Mouse (Mus musculus): Measurements from ENCODE around the gene Rundc1.
"Not testable (repeated sequence)": the region's sequence is repeated elsewhere in the genome, so short reads cannot be mapped to it uniquely, and the experiment has no call there.

The Rundc1 gene

DNA sequence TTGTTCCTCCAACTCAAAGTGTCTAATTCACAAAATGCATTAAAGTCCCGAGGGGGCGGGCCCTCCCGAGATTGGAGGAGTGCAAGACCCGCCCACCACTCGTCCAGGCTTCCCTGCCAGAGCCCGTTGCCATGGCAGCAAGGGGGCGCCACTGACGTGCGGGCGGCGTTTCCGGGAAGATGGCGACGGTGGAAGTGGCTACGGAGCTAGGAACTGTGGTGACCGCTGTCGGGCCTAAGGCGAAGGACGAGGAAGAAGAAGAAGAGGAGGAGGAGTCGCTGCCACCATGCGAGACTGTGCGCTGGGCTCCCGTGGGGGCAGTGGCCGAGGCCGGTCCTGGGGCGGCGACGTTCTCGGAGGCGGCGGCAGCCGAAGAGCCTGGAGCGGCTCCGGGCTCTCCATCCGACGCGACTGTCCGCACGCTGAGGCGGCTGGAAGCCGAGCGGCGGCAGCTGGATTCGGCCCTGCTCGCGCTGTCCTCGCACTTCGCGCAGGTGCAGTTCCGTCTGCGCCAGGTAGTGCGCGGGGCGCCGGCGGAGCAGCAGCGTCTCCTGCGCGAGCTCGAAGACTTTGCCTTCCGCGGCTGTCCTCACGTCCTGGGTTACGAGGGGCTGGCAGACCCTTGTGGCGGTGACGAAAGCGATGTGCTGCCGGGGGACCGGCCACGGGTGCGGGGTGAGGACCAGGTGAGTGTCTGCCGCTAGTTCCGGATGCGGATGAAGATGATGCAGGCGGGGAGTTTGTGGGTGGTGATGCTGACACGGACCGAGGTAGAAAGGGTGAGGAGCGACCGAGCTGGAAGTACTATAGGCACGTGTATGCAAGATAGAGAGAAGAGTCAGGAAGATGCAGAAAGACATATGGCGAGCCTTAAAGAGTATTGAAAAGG lies at the start of gene Rundc1, which contains the start of gene Ptges3l:
Rundc1 (plus strand) TSS at position 161 of the 889 bp plus-strand sequence.
Ptges3l (minus strand) TSS at position 409 of the 889 bp plus-strand sequence.
- peak; percentile 100 for DNase-seq

DNA sequence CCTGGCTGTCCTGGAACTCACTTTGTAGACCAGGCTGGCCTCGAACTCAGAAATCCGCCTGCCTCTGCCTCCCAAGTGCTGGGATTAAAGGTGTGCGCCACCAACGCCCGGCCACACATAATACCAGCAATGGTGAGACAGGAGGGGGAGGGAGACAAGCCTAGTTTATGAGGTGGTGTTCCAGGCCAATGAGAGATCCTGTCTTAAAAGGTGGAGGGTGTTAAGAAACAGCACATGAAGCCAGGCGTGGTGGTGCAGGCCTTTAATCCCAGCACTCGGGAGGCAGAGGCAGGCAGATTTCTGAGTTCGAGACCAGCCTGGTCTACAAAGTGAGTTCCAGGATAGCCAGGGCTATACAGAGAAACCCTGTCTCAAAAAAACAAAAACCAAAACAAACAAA lies 46.7 kb upstream of the Rundc1 start:
- not testable (repeated sequence) for DNase-seq

DNA sequence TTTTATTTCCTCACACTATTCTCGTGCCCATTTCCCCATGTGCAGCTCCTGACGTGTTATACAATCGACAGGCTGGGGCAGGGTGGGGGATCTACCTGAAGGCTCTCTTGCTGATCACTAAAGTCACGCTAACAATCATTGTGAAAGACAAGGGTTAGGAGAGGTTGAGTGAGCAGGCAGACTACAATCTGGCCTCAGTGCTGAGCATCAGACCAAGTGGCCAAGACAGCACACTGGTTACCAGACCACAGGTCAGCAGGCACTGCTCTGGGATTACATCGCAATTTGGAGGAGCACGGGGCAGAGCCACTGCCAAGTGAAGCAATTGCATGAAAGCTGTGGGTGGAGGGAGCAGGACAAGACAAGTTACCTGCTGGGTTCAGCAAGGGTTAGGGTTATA lies 46.0 kb upstream of the Rundc1 start:
- no peak for DNase-seq

DNA sequence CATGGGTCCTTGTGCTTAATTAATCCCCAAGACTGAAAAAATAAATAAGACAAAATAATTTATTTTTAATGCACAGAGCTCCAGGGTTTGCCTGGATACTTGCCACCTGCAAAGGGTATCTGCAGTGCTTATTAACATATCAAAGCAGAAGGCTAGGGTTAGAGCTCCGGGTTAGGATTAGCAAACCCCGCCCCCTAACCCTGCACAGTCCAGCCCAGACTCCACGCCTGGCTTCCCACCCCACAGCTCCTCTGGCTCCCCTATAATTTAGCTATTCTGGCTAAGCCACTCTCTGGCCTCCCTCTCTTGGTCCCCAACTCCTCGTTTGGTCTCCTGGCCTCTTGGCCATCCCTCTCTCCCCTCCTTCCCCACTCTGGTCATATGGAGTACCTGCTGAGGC lies 43.1 kb upstream of the Rundc1 start:
- no peak for DNase-seq

DNA sequence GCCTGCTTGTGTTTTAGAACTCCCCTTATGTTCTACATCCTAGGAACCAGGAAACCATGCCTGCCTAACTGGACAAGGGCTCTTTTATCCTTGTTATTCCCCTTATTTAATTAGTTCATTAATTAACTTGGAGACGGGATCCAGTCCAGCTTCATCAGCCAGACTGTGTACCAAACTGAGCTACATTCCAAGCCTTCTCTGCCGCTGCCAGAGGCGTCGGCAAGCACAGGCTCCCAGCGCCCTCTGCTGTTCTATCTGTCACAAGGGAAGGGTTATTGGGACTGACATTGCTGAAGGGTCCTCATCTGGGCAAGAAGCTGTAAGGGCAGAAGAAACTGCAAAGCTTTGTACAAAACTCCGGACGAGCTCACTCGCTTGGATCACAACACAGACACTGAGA lies 29.8 kb upstream of the Rundc1 start:
- DNase-seq: peak; percentile 85

DNA sequence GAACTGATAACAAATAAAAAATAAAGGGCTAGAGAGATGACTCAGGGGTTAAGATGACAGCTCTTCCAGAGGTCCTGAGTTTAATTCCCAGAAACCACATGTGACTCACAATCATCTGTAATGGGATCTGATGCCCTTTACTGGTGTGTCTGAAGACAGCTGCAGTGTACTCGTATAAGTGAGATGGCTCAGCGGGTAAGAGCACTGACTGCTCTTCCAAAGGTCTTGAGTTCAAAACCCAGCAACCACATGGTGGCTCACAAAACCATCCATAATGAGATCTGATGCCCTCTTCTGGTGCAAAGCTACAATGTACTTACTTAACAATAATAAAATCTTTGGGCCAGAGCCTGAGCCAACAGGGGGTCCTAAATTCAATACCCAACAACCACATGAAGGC lies 9.6 kb upstream of the Rundc1 start:
- DNase-seq: no peak

DNA sequence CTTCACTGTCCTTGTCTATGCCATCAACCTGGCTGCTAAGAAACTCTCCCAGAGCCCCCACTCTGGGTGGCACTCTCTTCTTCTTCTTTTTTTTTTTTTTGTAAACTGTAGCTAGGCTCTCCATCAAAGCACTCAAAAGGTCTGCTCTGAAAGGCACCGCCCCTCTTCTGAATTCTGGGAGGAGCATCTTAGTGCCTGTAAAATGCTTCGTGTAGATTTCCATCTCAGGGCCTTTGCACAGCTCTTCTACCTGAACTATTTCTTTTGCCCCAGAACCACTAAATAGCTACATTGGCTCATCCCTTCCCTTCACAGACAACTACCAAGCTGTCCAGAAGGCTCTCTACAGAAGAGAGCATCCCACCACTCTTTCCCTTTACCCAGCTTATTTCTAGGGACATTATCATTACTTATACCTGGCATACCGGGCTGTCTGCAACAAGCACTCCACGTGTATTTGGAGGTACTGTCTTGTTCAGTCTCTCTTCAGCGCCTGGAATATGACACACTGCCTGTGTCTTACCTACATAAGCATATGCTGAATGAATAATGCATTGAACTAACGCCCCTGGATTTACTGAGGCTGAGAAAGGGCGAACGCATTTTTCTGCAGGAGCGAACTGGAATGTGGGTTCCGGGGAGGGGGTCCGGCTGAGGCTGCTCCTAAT lies 8.3 kb upstream of the Rundc1 start:
- DNase-seq: no peak

DNA sequence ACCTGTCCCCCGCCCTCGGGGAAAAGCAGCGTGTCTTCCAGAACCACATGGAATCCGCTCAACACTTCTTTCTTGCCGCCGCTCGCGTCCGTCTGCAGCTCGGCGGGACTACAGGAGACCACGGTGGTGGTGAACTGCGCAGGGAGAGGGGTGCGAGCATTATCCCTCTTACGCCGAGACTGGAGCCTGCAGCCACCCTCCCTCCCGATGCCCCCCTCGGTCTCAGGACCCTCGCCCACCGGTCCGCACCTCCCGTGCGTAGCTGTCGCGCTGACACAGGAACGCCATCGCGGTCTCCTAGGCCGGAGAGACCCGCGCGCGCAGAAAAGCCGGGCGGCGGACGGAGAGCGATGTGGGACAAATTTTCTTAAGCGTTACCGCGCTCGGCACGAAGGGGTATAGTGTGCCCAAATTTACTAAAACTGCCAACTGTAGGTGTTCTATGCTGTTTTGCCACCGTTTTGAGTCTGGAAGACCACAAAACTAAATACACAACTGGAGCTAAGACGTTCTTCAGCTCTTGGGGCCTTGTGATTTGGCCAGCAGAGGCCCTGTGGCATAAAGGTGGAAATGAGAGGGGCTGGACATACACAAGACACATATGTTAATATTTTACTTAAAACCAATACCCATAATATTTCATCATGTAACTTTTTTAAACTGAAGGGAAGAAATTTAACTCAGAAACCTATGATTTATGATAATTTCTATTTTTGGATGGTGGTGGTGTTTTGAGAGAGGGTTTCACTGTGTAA lies 7.6 kb upstream of the Rundc1 start, which contains the start of gene Aarsd1:
Aarsd1 (minus strand) TSS at position 515 of the 755 bp plus-strand sequence.
- peak; percentile 89 for DNase-seq

DNA sequence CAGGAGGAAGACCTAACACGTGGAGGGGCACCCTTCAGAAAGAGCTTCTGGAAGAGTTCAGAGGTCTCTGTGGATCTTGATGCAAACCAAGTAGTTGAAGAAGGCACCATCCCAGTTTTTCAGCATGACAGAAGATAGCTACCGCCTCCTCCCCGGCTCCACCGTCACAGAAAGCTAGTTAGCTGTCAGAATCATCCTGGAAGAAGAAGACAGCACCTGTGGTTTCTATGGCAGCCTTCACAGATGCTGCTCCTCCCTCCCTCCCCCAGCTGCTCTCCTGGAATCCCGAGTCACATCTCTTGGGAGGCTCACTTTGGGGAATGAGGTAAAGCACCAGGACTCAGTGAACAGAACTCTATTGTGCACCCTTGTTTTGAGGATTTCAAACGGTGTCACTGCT lies 5.9 kb upstream of the Rundc1 start:
- DNase-seq: no peak

DNA sequence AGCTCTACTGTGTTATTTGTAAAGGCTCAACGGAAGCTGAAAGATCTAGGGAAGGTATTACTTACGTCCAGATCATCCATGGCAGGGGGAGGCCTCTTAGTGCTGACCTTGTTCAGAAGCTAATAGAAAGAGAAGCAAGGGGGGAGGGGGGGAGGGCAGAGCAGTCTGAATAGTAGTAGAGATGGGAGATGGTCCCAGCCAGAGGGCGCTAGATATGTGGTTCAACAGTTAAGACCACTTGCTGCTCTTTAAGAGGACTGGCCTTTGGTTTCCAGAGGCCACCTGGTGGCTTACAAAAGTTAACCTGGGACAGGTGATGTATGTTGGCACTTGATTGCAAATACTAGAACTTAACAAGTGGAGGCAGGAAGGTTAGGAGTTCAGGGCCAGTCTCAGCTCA lies 5.3 kb upstream of the Rundc1 start:
- DNase-seq: no peak

DNA sequence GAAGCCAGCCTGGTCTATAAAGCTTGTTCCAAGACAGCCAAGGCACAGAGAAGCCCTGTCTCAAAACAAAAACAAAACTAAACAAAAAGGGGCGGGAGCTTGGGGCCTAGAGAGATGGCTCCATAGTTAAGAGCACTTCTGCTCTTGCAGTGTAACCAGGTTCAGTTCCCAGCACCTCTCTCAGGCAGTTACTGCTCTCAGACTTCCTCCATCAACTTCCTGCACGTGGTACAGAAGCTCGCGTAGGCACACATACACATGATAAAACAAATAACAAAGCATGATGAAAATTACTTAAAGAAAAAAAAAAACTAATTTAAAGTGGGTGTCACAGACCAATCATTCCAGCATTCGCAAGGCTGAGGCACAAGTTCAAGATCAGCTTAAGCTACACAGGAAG lies 4.7 kb upstream of the Rundc1 start:
- DNase-seq: no peak

DNA sequence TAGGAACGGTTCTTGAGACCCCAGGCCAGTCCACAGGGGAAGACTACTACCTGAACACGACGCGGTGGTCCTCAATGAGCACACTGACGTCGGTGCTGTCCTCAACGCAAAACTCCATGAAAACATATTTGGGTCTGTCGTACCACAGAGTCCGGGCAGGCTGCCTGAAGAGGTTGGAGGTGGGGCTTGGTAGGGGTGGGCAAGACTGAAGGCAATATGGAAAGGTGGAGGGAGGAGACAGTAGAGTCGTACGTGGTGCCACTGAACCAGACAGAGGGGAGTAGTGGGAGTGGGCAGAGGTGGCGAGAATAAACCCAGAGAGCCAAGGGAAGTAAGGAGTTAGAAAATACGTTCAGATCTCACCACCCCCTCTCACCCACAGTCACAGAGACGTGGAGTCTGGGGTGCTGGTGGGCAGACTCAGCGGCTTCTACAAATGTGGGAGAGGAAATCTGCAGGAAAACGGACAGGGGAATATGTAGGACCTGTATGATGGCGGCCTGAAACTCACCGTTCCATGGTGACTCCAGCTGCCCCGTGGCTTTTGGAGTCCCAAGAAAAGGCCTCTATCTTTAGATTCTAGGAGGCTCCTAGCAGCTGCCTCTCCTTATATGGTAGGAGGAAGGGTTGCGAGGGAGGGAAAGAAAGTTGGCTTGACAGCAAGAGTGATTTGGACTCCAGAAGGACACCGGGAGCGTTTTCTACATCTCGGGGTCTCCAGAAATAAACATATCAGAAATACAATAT lies 607 bp upstream of the Rundc1 start, which contains the start of gene Gm27029:
Gm27029 (minus strand) TSS at position 692 of the 747 bp plus-strand sequence.
- peak; percentile 29 for DNase-seq

DNA sequence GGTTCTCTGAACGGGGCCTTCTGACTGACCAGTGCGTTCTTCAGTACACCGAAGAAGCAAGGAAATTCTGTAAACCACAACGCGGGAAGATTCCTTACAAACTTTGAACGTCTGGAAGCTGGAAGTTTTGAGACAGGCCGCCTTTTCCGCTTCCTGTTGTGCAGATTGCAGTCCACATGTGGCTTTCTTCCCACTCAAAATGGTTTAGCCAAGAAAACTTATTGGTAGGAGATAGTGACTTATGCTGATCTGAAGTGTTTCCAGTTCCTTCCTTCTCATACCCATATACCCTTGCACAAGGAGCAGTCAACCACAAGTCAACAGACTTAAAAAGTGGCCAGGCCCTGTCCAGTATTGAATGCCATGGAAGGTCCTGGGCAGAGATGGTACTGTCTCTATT lies 1.3 kb downstream of the Rundc1 start:
- no peak for DNase-seq

DNA sequence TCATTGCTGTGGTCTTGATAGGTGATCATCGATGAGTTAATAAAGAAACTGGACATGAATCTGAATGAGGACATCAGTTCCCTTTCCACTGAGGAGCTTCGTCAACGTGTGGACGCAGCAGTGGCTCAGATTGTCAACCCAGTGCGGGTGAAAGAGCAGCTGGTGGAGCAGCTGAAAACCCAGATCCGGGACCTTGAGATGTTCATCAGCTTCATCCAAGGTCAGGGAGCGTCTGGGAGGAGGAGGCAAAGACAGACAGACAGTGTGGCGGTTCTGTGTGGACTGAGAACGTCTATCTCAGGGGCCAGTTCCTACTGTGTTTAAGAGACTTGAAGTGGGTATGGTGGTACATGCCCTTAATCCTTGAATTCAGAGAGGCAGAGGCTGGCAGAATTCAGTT lies 6.4 kb downstream of the Rundc1 start:
- DNase-seq: no peak

DNA sequence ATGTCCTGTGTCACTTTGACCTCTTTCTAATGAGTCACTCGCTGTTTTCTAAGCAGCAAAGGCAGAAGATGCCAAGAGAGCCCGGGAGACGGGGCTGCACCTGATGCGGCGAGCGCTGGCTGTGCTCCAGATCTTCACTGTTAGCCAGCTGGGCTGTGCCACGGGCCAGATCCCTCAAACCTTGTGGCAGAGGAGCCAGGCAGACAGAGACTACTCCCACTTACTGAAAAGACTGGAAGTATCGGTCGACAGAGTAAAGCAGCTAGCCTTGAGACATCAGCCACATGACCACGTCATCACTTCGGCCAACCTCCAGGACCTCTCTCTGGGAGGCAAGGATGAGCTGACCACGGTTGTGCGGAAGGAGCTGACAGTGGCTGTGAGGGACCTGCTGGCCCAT lies 8.5 kb downstream of the Rundc1 start:
- no peak for DNase-seq

DNA sequence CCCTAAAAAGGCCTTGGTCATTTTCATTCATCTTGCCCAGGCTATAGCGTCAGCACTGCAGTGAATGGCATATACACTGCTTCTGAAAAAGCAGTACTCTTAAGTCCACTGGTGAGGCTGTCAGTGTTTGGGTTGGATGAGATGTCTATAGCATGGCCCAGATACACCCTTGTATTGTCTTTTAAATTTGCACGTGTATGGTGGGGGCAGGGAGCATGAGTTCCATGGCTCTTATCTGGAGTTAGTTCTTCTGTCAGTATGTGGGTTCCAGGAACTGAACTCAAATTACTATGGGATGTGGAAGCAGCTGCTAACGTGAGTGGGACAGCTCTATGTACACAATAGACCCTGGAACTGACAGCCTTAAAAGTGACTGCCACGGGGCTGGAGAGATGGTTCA lies 10.9 kb downstream of the Rundc1 start:
- no peak for DNase-seq

DNA sequence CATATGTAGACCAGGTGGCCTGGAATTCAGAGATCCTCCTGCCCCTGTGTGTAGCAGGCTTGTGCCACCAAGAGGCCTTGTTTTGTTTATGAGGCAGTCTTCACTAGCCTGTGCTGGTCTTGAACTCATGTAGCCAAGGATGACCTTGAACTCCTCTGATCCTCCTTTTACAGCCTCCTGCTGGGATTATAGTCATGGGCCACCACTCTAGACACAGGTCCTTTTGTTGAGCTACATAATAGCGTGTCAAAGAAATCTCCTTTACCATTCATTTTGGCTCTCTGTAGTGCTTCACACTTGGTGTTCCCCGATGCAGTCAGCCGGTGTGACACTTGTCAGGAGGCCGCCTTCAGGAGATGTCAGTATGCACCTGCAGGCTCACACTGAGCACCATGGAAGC lies 12.0 kb downstream of the Rundc1 start:
- no peak for DNase-seq

DNA sequence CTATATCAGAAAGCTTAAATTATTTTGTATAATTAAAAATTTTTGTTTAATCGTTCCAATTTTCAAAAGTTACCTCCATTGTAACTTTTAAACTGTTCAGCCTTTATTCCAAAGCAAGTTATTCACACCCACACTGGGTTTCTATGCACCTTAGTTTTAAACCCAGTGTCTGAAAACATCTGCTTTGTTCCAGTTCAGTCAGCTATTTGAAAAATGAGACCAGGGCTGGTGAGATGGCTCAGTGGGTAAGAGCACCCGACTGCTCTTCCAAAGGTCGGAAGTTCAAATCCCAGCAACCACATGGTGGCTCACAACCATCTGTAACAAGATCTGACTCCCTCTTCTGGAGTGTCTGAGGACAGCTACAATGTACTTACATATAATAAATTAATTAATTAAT lies 13.1 kb downstream of the Rundc1 start:
- DNase-seq: not testable (repeated sequence)

DNA sequence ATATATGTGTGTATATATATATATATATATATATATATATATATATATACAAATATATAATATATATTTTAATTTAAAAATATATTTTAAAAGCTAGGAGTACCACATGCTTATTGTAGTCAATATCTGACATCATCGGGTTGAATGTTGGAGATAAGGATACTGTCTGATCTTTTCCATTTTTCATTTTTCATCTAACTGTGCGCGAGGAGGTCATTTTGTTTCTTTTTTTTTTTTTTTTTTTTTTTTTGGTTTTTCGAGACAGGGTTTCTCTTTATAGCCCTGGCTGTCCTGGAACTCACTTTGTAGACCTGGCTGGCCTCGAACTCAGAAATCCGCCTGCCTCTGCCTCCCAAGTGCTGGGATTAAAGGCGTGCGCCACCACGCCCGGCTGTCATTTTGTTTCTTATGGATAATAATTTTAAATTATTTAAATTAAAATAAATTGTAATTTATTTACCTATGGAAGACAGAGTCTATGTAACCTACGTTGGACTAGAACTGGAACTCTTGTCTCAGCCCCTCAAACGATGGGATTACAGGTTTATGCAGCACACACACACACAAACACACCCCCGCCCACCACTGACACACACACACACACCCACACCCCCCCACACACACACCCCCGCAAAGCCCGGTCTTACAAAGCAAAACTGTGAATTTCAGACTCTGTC lies 16.7 kb downstream of the Rundc1 start:
- DNase-seq: not testable (repeated sequence)

DNA sequence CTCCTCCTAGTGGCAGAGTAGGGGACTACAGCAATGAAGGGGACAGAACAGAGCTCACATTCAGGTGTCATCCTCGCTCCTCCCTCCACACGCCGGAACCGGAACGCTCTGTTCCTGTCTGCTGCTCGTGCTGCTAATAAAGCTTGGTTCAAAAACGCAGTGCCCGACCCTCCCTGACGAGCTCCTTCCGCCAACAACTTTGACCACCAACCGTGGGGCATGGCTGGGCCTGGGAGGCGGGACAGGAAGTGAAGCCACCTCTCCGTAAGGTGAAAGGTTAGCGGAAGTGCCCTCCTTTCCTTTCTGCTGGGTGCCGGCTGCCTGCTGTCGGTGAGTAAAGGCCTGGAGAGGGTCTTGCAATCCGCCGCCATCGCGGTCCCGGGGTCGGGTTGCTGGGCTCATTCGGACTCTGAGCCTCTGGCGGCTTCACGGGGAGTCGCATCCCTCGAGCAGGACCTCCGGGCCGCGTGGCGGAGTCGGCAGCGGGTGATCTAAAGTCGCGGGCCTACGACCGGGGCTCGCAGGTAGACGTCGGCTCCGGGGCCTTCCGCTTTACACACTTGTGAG lies 17.3 kb downstream of the Rundc1 start, which contains the start of gene Rpl27:
Rpl27 (plus strand) TSS at position 172 of the 567 bp plus-strand sequence.
- peak; percentile 95 for DNase-seq

DNA sequence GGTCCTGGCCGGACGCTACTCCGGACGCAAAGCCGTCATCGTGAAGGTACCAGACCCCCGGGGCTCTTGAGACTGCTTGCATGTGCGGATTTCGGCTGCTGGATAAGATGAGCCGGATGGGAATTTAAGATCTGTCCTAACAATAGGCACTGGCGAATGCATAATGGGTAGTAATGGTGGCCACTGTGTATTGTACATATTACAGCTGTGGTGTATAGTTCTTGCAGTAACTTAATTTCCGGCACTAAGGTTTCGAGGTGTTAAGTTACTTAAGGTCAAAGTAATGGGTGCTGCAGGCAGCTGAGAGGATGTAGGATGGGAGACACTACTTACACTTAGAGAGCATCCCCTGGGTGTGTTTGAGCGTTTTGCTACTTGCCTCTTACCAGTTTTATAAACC lies 17.9 kb downstream of the Rundc1 start:
- no peak for DNase-seq

All from lung, postnatal 14 days (tissue).